Mouse (Mus musculus) retina, postnatal 1 day (tissue): ENCODE measurements around the gene Psd4.

Source experiments
- DNase-seq: peaks from one replicate; pipeline ENCODE4 v3.0.0-alpha.2; 2012

Gene Psd4

DNA sequence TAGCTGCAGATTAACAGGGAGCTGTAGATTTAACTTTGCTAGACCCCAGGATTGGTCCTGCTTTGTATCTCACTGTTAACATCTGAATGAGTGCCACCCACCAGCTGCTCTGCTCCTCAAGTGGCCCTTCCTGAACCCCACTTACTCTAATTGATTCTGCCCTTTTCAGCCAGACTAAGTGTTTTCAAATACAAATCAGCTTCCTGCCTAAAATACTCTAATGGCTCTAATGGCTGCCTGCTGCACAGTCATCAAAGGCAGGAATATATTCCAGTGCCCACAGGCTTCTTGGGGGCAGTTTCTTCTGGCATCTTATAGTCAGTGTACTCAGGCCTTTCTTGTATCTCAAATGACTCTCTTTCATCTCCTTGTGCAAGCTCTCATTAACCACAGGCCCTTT lies 74.5 kb downstream of the Psd4 start:
- no peak for DNase-seq

DNA sequence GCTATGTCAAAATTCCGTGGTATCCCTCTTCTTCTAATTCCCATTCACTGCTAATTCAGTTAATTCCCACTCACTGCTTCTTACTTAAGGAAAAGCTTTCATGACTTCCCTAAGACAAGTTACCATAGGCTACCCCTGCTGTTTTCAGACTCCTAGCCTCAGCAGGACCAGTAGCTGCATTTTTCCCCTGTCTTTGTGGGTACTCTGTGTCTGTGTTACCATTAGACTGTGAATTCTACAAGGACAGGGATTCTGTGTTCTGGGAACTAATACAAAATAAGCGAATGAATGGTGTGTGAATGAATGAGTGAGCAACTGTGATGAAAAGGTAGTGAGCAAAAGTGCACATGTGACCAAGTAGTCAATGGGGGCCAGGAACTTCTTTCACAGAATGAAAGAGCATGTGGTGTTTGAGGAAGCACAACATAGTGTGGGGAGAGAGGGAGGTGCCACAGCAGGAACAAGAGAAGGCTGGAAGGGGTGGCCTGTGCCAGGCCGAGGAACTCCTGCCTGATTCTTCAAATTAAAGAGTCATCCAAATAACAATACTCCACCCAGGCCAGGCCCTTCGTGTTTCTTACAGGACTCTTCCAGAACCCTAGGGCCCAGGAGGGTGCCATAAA lies 75.0 kb downstream of the Psd4 start:
- no peak for DNase-seq

DNA sequence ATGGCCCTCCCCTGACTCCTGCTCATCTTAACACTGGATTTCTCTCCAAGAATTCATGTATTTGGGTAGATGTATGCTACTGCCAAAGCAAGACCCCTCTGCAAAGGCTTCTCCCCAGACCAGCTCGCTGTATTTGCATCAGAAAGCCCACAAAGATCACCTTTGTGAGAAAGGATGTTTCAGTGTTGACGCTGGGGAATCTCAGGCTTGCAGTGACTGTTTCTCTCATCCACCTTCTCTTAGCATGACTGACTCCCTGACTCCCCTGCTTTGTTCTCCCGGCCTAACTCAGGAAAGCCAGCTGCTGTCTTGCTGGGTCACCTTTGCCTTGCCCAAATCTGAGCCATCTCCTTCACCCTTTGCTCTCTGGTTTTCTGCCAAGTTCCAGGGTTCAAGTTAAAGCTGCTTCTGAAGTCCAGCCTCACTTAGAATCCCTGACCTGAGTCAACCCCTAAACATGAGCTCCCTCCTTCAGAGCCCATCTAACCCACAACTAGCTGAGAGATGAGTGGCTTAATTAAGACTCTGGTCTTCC lies 75.9 kb downstream of the Psd4 start:
- no peak for DNase-seq

DNA sequence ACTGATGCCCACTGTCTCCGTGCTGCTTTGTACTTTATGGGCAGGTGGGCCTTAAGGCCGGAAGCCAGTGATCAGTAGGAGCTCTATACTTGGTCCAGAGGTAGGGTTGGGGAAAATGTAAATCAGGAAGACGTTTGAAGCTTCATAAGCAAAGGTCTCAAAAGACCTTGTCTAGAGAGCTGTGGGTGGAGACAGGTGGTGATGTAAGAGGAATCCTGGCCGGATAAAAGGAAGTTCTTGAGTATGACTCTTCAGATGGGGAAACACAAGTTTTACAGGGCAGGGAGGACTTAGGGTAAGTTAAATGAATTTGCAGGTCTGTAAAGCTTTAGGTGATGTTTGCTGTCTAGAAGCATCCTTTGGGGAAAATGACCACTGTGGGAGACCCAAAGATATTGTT lies 81.7 kb downstream of the Psd4 start:
- DNase-seq, result no peak

DNA sequence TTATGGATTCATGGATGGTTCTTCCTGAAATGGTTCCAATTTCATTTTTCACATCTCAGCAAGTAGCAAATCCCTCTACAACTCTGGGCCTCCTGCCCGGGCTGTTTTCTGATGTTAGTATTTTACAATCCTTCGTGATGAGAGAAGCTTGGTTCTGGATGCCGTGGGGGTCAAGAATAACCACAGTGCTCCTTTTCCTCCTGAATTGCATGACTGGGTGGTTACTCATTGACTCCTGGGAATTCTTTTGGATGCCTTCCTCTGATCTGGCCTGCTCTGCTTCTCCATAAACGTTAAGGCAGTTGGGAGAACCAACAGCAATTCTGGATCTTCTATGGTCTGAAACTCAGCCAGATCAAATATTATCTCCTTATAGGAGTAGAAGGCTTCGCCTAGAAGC lies 85.8 kb downstream of the Psd4 start:
- DNase-seq, result no peak

DNA sequence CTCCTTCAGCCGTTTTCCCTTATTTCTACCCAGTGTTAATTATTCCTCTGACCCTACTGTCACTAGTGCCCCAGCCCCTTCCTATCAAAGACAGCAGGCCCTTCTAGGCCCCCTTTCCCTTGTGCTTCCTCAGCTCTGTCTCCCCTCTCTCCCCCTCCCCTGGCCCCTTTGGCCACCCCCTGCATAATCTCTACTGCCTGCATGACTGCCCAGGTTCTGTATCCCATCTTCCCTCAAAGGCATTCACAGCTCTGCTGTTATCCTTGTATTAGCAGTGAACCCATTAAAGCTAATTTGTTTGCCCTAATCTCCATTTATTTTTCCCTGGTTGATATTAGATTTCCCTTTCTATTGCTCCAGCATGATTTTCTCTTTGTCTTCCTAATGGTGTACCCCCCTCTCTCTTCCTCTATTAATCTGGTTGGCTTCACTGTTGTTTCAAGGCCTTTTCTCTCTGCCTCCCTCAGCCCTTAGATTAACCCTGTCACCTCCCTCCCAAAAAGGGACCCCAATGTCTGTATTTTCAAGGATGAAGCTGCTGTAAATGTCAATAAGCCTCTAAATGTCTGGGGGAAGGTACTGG lies 87.1 kb downstream of the Psd4 start:
- DNase-seq, result peak; percentile 17

DNA sequence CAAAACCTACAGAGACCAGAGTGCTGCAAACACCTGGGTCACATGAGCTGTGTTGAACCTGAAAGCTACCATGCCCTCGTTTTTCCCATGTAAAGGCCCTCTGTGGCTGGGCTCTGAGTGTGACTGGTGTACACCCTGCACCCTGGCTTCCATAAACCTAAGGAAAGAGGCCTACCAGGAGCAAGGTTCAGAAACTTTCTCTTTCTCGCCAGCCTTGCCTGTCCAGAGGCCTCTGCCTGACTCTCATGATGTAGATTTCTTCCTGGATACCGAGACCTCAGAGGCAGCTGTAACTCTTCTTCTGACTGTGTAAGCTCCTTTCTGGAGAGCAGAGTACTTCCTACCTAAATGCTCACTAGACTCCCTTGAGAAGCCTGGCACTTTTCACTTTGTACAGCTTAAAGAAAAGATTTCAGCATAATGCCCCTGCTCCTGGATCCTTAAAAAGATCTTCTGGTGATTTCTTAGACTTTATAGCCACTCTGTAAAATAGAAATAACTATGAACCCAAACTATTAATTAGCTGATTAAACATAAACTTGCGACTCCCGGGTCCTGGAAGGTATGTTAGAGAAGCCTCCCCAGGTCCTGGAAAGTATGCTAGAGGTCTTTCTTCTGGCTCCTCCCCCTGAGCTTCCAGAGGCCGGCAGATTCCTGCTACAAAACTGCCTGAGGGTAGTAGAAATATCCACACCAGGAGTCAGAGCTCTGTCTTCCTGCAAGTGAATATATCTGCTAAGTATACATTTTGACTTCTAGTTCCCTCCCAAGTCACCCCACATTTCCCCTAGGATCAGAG lies 87.9 kb downstream of the Psd4 start:
- peak; percentile 15 for DNase-seq

DNA sequence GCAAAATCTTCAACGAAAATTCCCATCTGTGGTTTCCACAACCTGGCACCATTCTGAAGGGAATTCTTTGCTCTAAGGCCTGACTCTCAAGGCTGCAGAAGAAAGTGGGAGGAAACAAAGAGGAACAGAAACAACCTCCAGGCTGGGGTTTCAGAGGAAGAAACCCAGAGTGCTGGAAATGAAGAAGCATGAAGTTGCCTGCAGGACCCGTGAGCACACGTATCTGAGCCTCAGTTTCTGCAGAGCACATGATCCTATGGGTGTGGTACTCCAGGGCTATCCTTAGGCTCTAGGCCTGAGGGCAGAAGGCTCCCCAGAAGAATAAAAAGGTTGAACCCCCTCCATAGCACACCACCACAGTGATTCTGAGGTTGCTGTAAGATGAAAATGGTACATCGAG lies 89.5 kb downstream of the Psd4 start:
- DNase-seq, result no peak

DNA sequence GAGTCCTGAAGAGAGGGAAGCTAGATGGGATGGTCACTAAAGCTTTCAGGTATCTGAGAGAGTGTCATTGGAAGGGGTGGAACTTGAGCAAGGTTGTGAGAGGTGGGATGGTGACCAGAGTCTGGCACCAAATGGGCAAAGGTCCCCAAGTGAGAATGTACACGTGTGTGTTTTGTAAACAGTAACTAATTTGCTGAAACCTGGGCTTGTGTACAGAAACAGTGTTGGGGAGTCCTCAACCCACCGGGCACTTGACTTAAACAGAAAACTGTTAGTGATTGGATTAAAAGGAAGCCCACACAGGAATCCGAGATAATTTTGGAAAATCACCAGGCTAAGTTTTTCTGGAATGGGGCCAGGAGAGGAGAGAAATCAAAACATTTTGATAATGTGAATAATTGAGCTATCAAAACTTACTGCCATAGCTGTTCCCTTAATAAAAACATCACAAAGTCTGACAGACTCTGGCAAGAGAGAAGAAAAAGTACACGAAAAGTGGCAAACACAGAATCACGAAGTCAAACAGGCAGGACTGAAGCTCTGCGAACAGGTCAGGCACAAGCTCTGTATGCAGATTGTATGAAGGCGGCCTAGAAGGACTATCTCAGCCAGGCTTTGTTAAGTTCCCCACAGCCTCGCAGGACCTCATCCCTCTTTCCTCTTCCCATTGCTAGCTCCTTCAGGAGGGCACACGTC lies 92.9 kb downstream of the Psd4 start:
- DNase-seq, result no peak

DNA sequence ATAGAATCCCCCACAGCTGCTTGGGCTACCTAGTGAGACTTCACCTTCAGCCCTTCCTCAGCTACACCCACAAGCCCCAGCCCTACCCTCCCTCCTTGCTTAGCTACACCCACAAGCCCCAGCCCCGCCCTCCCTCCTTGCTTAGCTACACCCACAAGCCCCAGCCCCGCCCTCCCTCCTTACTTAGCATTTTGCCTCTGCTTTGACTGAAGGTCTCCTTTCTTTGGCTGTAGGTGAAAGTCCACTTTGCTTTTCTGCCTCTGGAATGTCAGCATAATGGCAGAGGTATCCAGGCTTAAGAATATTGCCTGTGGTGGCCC lies 93.4 kb downstream of the Psd4 start:
- DNase-seq, result no peak
